Mouse (Mus musculus) stomach, postnatal 0 days (tissue): ENCODE measurements around the gene Plac1.

ENCODE experiments used
- CTCF ChIP-seq: IDR thresholded peaks from 2 replicates; pipeline ENCODE4 v1.5.1; 2016; ENCODE audit warnings: antibody characterized with exemption, low read depth, mild to moderate bottlenecking, moderate library complexity
- EP300 ChIP-seq: optimal IDR thresholded peaks from 2 replicates; pipeline ENCODE3; 2016; ENCODE audit warnings: antibody characterized with exemption

GRCm38 (mm10) chrX:53146389-53146917, 93.5 kb downstream of the Plac1 start:
- no peak for TF ChIP-seq CTCF
- no peak for TF ChIP-seq EP300
